Mouse (Mus musculus) Patski (cell line): ENCODE data around the gene Sytl2. TPM values are rescaled to one million over a fixed set of nuclear protein-coding genes. Genes with fewer than 3 reads are reported as not detected.

ENCODE experiments used
- ATAC-seq: fragments of 100-300 bp; one replicate; pipeline ENCODE4 v1.8.0; 2021
- CTCF ChIA-PET: fragments of 350-600 bp; sonication (Branson Sonifier 250); formaldehyde crosslinking; loops from one replicate; lab custom pipeline; 2022; ENCODE audit warnings: inconsistent platforms; lab: Charles Lee
- POLR2A ChIA-PET: fragments of 350-600 bp; sonication (Branson Sonifier 250); formaldehyde crosslinking; loops from one replicate; lab custom pipeline; 2022; ENCODE audit warnings: antibody characterized with exemption, inconsistent platforms; lab: Charles Lee
- DNase-seq: peaks from one replicate; pipeline ENCODE4 v3.0.0-alpha.2; 2011; ENCODE audit warnings: low read depth, low spot score
- H3K27me3 ChIP-seq: fragments of 371-371 bp; one replicate; pipeline ENCODE4 v1.5.1; 2021
- CTCF ChIP-seq: fragments of 100-300 bp; IDR thresholded peaks from one replicate; pipeline ENCODE4 v1.5.1; 2021
- in situ Hi-C: fragments of 300-500 bp; cut with MboI; formaldehyde crosslinking; loops from 3 replicates; pipeline ENCODE4 v1.11.1; 2018; ENCODE audit warnings: low pct_unique_long_range_greater_than_20kb, mixed read lengths
- polyA plus RNA-seq: library from polyadenylated mRNA; unstranded; gene quantifications from one replicate; pipeline ENCODE4 v1.2.3, GENCODE M21; 2021

Sytl2 gene
- polyA plus RNA-seq, 1 experiment from 2014 or later = 214 TPM

- TF ChIP-seq CTCF = no peak
- H3K27me3 ChIP-seq = no peaks in the 10 kb centered on the region
- POLR2A ChIA-PET = interaction anchor here (0.6 to 0.7 kb wide), 2 partner anchors 25 to 162 kb away, joined by 3 read pairs; partner anchors contain the start of gene Sytl2
- in situ Hi-C loops = no loop called here
- ATAC-seq (no peak), DNase-seq (no peak)
- CTCF ChIA-PET = interaction anchor here (0.9 to 1.3 kb wide), 4 partner anchors 10 to 280 kb away, joined by 3 to 4 read pairs (median 3); no protein-coding TSS in a partner anchor
Measured at GRCm38 (mm10) chr7:90277769-90278168, 24.3 kb upstream of the Sytl2 start.

- ChIA-PET POLR2A (no interaction called here), CTCF (interaction anchor here (0.9 to 1.3 kb wide), 4 partner anchors 116 to 281 kb away, joined by 3 read pairs; no protein-coding TSS in a partner anchor)
- ATAC-seq = no peak
Measured at GRCm38 (mm10) chr7:90279136-90279535, 22.9 kb upstream of the Sytl2 start.

GRCm38 (mm10) chr7:90280274-90280875 lies 21.7 kb upstream of the Sytl2 start:
- POLR2A ChIA-PET = no interaction called here
- in situ Hi-C loops = no loop called here

More at GRCm38 (mm10) chr7:90279136-90279535, 22.9 kb upstream of the Sytl2 start:
- no peak for TF ChIP-seq CTCF
- in situ Hi-C loops = no loop called here
- H3K27me3 ChIP-seq = no peaks in the 10 kb centered on the region
- no peak for DNase-seq

GRCm38 (mm10) chr7:90280878-90281277 lies 21.2 kb upstream of the Sytl2 start:
- H3K27me3 ChIP-seq = no peaks in the 10 kb centered on the region
- no peak for TF ChIP-seq CTCF
- no peak for ATAC-seq
- DNase-seq = no peak
- ChIA-PET POLR2A (no interaction called here), CTCF (interaction anchor here (1.3 to 1.6 kb wide), 2 partner anchors 18 to 107 kb away, joined by 3 to 4 read pairs; no protein-coding TSS in a partner anchor)
- in situ Hi-C loops = no loop called here

More at GRCm38 (mm10) chr7:90280274-90280875, 21.7 kb upstream of the Sytl2 start:
- no peak for DNase-seq
- CTCF ChIA-PET = interaction anchor here (1.3 to 1.6 kb wide), 2 partner anchors 18 to 108 kb away, joined by 3 to 4 read pairs; no protein-coding TSS in a partner anchor
- peak; percentile 73 for TF ChIP-seq CTCF
- no peaks in the 10 kb centered on the region for H3K27me3 ChIP-seq
- ATAC-seq = no peak

- in situ Hi-C loops = no loop called here
- DNase-seq = no peak
- POLR2A ChIA-PET = no interaction called here
- CTCF ChIA-PET = no interaction called here
- no peaks in the 10 kb centered on the region for H3K27me3 ChIP-seq
- no peak for ATAC-seq
- no peak for TF ChIP-seq CTCF
Measured at GRCm38 (mm10) chr7:90281759-90282546, 20.1 kb upstream of the Sytl2 start.

GRCm38 (mm10) chr7:90282786-90283185 lies 19.3 kb upstream of the Sytl2 start:
- no peak for TF ChIP-seq CTCF
- ChIA-PET POLR2A (no interaction called here), CTCF (no interaction called here)
- no peak for DNase-seq
- no peak for ATAC-seq
- in situ Hi-C loops = no loop called here
- no peaks in the 10 kb centered on the region for H3K27me3 ChIP-seq

- no peak for TF ChIP-seq CTCF
- POLR2A ChIA-PET = interaction anchor here (0.7 kb wide), 1 partner anchor 20 kb away, joined by 3 read pairs; no protein-coding TSS in a partner anchor
- DNase-seq = no peak
Measured at GRCm38 (mm10) chr7:90284793-90285192, 17.3 kb upstream of the Sytl2 start.

DNA sequence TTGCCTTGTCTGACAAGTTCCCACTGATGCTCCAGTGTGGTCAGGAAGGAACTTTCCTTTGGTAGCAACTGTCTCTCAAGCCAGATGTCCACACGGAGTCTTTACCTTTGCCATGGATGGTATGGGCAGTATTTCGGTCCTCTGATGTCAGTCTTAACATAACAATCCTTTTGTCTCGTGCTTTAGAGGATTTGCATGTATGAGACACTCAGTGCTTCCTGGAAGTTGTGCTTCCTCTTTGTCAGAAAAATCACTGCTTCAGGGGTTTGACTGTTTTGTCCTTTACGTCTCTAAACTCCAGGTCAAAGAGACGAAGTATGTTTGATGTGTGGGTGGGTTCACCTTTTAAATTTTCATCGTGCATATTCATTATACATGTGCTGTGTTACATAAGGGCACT lies 10.2 kb upstream of the Sytl2 start:
- ChIA-PET CTCF (no interaction called here), POLR2A (no interaction called here)
- ATAC-seq = no peak
- H3K27me3 ChIP-seq = no peaks in the 10 kb centered on the region
- no peak for DNase-seq
- in situ Hi-C loops = no loop called here
- no peak for TF ChIP-seq CTCF

More at GRCm38 (mm10) chr7:90284793-90285192, 17.3 kb upstream of the Sytl2 start:
- in situ Hi-C loops = no loop called here
- no peaks in the 10 kb centered on the region for H3K27me3 ChIP-seq
- no peak for ATAC-seq
- CTCF ChIA-PET = no interaction called here

GRCm38 (mm10) chr7:90302647-90303552 lies 848 bp downstream of the Sytl2 start:
- POLR2A ChIA-PET = interaction anchor here (0.6 to 2.4 kb wide), 13 partner anchors 16 to 263 kb away, joined by 3 to 10 read pairs (median 4); no protein-coding TSS in a partner anchor
- no peak for TF ChIP-seq CTCF
- CTCF ChIA-PET = interaction anchor here (0.6 to 1.6 kb wide), 7 partner anchors 26 to 912 kb away, joined by 3 to 5 read pairs (median 3); no protein-coding TSS in a partner anchor
- ATAC-seq (peak; percentile 1), DNase-seq (no peak)
- in situ Hi-C loops = no loop called here
- H3K27me3 ChIP-seq = no peaks in the 10 kb centered on the region
